Mouse (Mus musculus): Measurements from ENCODE around the gene Klhl35.
"Not testable (repeated sequence)": the region's sequence is repeated elsewhere in the genome, so short reads cannot be mapped to it uniquely, and the experiment has no call there.

The Klhl35 gene

DNA sequence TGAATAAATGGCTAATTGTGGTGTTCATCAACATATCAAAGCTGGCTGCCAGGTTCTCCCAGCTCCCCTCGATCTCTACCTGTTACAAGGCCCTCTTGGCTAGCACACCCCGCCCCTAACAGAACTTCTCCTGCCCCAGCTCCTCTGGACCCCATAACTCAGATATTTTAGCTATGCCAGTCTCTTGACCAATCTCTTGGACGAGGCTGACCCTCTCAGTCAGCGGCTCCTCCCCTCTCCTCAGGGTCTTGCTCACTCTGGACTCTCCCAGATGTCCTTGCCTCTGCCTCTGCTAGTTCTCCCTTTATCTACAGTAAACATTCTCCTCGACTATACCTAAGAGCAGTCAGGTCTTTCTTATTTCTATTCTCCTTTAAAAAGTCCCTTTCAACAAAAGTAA, 34.9 kb downstream of the Klhl35 start:
- DNase-seq (ENCODE audit: low spot score): no peak

DNA sequence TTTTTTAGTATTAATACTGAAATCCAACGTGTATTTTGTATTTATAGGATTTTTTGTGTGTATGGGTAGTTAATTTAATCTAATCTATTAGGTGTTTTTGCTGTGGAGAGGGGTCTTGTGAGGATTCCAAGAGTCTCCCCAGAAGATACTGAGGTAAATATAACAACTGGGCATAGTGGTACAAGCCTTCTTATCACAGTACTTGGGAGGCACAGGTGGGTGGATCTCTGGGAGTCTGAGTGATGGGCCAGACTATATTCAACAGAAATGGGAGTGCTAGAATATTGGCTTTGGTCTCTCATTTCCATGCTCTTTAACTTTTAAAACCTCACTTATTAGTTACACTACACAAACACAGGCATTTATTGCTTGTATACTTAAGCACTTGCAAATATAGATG, 35.3 kb downstream of the Klhl35 start:
- DNase-seq (ENCODE audit: low spot score): no peak

DNA sequence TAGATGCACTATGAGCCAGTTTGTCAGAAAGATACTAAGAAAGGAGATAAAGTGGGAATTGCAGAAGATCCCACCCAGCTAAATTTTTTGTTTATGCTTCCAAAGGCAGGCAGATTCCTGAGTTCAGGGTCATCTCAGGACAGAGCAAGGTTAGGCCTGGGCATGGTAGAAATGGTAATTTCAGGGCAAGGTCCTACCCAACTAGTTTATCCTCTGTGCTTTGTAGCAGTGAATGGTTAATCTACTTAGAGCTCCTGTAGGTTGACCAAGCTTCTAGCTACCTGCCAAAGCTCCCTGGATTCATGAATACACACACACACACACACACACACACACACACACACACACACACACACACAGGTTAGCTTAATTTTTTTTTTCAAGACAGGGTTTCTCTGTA, 38.8 kb downstream of the Klhl35 start:
- DNase-seq (ENCODE audit: low spot score): no peak

DNA sequence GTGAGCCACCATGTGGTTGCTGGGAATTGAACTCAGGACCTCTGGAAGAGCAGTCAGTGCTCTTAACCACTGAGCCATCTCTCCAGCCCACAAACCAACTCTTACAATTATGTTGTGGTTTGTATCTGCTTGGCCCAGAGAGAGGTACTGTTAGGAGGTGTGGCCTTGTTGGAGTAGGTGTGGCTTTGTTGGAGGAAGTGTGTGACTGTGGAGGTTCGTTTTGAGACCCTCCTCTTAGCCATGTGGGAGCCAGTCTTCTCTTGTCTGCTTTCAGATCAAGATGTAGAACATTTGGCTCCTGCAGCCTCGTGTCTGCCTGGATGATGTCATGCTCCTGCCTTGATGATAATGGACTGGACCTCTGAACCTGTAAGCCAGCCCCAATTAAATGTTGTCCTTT, 42.4 kb downstream of the Klhl35 start:
- not testable (repeated sequence) for DNase-seq (ENCODE audit: low spot score)

DNA sequence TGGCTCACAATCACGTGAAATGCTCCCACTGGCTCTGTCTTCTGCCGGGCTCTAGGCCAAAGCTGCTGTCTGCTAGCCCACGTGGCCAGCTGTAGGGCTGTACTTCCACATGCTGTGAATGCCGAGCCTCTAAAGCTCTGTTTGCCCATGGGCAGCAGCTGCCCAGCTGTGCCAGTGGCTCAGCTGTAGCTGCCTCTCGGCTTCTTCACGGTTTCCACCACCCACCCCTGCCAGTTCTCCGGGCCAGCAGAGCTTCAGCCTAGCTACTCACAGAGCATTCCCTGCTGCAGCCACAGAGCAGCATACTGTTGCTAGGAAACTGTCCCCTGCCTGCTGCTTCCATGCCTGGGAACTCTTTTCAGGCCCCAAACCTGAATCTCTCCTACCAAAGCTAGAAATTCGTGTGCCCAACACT, 44.3 kb downstream of the Klhl35 start:
- no peak for DNase-seq (ENCODE audit: low spot score)

DNA sequence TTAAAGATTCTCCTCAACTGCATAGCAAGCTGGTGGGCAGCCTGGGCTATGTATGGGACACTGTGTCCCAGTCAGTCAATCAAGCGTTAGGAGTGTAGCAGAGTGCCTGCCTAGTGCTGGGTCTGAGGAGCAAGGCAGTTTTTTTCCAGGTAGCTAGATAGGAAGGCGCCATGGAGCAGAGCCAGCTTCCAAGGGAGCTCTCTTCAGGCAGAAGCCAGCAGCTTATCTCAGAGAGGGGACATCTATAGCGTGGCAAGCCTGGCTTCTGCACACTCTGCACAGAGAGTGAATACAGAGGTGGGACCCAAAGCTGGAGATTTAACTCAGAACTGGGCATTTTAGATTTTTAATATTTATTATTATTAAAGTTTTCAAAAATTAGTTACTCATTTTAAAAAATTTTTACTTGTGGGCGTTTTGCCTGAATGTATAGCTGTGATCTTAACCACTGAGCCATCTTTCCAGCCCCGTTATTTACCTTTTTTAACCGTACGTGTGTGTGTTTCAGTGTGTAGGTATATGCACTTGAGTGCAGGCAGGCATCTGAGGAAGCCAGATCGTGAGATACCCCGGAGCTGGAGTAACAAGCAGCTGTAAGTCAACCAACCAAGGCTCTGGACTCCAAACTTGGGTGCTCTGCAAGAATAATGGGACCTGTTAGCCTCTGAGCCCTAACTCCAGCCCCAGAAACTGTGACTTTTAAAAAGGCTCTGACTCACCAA, 50.4 kb downstream of the Klhl35 start:
- DNase-seq (ENCODE audit: low spot score): no peak

DNA sequence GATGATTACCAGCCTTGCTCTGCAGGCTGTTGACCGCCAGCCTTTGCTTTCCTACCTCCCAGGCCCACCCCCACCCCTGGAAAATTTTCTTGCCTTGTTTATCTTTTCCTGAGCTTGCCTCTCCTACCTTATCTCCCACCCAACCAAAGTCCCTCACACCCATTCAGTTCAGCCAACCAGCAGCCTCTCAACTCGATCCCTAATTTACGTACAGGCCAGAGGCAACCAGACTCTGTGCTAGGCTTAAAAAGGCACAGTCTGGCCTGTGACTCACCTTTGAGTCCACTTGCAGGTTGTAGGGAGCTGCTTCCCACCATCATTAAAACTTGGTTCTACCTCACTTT, 51.0 kb downstream of the Klhl35 start:
- peak; percentile 56 for DNase-seq (ENCODE audit: low spot score)

DNA sequence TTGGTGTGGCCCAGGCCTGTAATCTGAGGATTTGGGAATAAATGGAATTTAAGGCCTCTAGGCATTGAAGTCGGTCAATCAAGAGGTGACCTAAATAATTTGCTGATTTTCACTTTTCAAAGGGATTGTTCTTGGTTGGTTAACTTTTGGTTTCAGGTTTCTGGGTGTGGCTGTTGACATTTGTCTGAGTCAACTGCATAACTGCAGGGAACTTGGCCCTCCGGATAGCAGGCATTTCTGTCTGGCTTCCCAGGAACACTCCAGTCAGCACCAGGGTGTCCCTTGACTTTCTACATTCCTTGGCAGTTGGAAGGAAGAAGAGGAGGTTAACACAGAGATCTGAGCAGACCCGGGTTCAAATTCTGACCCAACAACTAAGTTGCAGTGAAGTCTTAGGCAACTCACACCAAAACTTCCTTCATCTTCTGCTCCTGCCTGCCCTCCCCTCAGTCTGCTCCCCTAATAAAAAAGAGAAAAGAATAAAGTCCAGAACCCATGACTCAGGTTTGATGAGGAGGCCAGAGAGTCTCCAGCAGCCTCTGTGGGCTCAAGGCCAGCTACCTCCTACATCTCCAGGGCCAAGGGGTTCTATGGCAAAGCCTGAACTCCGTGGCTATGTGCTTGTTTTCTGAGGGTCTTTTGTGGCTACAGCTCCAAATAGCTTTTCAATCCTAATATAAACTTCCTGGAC, 53.3 kb downstream of the Klhl35 start:
- no peak for DNase-seq (ENCODE audit: low spot score)

DNA sequence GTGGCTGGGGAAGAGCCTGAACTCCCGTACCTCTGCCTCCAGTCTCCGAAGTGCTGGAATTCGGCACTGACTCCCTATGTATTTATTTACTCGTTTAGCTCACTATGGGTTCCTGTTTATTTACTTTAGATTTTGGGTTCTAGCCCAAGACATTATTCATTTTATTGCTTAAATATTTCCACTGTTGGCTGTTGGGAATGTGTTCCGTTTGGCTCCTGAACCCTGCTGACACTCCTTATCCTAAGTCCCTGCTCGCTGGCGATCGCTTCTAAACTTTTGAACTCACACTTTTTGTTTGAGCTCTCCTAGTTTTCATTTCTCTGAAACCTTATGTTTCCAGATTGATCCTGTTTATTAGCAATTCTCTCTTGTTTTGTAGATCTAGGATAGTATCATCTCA, 57.3 kb downstream of the Klhl35 start:
- DNase-seq (ENCODE audit: low spot score): no peak
